Mouse (Mus musculus): ENCODE data around the gene Chn2.

Chn2 gene

DNA sequence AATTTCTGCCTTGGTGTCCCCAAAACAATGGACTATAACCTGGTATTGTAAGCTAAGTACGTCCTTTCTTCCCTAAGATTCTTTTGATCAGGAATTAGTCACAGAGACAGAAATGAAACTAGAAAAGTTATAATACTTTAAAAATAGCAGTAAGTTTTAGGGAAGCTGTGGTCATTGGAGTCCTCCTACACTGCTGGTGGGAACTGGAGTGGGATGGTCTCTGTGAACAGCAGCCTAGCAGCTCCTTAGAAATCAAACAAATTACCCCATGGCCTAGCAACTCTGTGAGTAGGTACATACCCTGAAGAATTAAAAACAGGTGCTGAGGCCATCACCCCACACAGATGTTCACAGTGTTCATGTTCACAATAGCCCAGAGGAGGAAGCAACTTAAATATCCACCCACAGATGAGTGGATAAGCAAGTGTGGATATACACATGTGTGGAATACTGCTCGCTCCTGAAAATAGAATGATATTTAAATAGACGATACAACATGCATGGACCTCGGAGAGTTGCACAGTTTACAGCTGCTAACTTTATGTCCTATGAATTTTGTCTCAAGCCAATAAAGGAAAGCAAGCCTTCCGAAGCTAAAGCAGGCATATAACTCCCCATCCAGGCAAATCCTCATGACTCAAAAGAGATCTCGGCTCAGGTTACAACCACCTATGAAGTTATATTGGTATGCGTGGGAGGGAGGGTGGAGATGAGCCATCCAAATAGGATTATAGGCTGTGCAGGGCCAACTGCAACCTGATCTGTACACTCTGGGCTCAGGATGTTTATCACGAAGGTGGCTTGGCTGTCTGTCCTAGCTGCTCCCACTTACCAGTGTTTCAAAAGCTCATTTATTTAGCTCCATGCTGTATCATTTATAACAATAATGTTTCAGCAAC is 209.2 kb downstream of the Chn2 start:
- DNase-seq, result no peak

DNA sequence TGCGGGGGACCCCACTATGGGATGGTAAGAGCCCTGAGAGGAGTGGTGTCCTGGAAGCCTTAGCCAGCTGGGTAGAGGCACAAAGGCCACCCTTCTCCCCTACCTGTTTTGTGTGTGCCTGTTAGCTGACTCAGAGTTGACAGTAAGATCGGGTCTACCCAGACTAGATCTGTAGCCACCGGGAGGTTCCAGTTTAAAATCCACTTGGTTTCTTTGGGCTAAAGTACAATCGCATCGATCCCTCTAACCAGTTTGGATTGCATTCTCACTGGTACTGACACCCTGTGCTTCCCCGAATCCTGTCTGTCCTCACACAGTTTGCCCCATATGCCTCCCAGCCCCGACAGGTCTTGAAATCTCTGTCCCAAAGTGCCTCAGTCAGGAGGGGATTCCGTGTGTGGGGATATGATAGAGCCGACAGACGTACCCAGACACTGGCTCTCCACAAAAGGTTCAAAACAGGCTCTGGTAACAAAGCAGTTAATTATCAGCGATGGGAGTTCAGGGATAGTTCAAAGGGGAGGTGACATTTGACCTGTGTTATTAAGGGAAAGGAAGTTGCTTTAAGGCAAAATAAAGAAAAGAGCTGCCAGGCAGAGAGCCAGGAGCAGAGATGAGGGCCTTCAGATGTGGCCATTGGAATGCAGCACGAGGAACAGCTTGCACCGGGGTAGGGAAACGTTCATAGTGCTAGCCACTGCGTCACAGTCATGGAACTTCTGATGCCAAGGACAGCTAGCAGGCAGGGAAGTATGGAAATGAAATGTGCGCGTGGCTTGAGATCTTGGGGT is 212.2 kb downstream of the Chn2 start:
- DNase-seq, result no peak

DNA sequence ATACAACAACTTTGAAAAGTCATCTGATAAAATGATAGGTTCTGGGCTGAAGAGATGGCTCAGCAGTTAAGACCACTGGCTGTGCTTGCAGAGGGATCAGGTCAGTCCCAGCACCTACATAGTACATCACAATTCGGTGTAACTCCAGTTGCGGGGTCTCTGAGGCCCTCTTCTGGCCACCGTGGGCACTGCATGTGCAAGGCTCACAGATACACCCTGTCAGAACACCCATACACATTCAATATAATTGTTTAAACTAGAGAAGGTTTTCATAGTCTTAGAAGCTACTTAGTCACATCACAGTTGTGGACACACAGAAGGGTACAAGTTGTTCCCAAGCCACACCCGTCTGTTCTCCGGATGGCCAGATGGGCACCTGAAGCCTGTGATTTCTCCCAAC is 213.9 kb downstream of the Chn2 start:
- peak; percentile 48 to 60 for DNase-seq

DNA sequence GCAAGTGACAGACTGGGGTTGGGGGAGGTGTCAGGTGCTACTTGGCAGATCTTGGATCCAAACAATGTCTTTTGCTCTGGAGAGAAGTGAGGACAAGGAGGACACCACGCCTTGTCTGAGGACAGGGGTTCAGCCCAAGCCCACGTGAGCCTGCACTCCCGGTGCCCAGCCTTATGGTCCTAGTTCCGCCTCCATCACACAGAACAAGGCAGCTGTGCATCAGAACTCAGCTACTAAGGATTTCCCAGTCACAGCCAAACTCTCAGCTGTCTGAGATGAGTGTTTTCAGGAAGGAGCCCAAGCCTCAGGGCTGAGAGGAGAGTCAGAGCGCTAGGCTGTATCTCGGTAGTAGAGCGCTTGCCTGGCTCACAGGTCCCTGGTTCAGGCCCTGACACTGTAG is 214.5 kb downstream of the Chn2 start:
- no peak for DNase-seq

DNA sequence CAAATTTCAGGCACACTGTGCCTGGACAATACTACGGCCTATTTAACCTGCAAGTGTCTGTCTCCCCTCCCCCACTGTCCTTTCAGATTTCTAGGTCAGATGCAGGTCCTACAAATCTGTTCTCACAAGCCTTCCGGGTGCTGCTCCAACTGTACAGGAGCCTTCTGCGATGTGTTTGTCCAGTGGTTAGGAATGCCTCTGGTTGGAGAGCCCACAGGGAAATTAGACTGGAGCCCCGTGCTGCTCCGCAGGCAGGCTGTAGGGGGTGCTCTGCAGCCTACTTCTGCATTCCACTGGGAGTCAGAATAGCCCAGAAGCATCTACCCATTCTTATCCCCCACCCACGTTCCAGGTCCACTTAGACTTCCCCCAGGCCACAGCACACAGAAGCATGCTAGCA is 215.4 kb downstream of the Chn2 start:
- DNase-seq, result no peak

DNA sequence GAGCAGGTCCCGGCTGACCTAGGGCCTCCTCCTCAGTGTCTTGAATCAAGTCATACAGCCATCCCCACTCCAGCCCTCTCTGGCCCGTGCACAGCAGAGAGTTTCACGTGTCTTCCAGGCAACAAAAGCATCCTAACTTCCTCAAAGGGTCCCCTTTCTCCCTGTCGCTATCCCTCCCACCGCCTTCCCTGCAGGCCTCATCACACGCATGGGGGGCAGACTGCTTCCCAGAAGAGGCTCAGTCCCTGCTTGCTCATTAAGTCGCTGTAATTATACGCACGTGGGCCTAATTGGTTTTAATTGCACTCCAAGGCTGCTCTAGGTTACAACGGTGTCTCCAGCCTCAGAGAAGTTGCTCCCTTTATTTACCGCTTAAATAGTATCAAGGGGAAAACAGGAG is 216.0 kb downstream of the Chn2 start:
- no peak for DNase-seq

DNA sequence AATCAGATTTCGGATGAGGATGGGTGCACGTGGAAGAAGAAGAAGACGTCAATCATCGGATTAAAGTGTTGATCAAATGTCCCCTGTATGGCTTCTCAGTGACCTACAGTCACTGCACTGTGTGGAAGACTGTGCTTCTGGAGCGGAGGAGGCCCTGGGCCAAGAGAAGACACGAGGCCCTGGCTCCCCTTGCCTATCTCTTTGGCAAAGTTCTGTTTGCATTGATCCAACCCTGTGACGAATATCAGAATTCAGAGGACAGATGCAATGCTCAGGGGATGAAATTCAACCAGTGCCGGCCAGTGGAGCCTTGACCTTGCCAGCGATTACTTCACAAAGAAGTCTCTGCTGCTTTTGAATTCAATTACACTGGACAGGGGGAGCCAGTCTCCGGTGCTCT is 217.0 kb downstream of the Chn2 start:
- no peak for DNase-seq

DNA sequence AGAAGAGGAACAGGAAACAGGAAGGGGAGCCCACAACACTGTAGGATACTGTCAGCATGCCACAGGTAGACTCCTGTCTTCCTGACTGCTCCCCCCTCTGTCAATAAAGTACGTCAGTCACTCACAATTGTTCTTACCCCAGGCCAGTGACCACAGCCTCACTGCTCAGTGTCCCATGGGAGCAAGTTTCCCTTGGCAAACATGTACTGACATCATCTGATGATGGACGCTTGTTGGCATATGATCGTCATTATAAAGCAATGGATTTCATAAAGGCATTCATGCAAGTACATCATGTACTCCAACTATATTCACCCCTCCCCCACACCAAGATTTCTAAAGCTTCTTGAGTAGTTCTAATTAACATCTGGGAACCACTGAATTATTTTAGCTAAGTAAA is 218.2 kb downstream of the Chn2 start:
- DNase-seq, result no peak

DNA sequence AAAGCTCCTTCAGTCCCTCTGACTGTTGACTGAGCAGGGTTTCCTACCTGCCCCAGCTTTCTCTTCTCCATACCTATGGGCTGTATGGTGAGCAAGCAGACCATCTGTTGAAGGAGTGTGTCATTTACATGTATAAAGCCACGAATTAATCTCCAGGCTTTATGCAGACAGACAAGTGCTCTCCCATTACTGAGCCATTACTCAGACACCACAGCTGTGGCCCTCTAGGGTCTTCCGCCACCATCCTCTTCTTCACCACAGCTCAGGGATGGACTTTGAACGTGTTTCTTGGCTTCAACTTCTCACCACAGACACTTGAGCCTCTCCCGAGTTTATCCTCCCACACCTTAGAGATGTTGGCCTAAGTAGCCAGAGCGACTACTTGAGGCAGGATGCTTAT is 219.1 kb downstream of the Chn2 start:
- no peak for DNase-seq

DNA sequence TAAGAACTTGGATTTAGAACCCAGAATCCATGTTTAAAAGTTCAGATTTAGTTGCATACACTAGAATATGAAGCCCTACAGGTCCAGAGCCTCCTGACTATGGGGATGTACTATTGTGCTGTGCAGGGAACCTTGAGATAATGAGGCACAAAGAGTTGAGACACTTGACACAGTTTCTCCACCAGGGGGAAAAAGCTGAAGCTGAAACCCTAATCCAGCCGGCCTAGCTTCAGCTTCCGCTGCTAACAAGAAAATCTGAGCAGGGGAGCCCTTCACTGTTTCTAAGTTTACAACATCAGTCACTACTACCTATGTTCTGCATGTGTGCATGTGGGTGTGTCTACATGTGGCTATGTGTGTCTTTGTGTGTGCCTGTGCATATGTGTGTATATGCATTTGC is 223.4 kb downstream of the Chn2 start:
- DNase-seq, result no peak

DNA sequence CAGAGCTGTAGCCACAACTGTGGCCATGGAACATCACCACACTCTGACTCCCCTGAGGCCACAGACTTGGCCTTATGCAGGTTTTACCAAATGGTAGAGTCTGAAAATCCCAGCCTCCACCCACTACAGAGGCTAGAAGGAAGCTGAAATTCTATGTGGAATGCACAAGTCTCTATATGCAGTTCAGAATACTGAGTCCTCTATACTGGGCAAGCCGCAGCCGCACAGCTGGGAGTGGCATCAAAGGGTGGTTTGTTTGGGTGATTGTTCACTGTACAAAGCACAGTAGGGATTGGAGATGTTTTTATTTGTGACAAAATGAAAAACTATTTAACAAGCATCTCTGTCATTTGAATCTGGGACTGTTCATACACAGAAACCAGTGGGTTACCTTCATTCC is 224.5 kb downstream of the Chn2 start:
- DNase-seq, result no peak

DNA sequence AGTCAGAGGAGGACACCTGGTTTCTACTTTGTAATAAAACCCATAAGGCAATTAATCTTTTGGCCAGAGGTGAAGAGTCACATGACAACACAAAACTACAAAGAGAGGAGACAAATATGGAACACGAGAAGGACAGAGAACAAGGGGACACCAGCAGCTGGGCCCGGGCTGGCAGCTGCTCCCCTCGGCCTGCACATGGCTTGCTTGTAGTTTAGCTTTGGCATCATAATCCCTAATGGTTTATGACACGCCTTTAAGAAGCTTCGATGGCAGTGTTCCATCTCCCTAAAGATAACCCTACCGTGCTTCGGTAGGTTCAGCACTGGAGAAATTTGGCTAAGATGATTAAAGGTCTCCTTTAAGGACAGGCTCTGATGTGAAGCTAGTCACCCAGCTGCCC is 225.2 kb downstream of the Chn2 start:
- DNase-seq, result no peak

DNA sequence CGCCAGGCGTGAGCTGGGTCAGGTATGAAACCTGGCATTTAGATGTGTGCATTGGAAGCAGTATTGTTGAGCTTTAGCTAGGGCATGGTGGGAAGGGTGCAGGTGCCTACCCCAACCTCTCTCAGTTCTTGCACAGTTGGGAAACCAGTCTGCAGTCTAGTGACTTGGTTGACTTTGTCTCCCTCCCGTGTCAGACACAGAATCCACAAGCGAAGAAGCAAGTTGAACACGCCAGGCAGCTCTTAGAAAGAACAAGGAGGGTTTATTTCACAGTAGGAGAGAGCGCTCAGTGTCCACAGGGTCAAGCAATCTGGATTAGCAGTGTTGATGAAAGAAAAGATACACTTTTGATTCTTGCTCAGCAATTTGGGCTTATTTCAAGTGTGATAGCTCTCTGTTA is 226.0 kb downstream of the Chn2 start:
- no peak for DNase-seq

DNA sequence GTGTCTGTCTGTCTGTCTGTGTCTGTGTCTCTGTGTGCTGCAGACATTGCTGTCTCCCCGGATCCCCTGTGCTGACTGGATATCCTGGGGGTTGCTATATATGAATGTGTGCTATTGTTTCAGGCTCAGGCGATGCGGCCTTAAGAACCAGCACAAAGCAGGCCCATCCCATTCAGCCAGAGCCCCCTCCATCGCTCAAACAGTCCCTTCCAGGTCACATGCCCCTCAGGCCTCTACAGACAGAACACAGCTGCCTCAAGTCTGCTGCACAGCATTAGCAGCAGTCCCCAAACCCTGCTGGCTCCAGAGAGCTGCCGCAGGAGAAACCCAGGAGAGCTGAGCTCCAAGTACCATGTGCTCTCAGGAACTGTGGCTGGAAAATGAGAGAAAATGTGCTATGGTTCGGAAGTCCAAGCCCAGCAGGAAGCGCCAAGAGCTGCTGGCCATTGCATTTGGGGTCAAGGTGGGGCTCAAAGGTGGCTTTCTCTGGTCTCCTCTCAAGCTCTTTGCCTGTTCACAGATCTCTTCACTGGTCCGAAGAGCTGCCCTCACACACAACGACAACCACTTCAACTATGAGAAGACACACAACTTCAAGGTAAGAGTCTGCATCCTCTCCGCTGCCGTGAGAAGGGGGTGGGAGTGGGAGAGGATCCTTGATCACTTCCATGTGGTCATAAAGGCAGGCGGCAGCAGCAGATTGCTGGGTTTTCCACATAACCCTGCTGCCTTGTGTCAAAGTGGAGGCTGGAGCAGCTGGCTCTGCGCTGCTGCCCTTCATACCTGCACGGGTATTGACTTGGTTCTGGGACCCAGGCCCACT is 233.4 kb downstream of the Chn2 start:
- DNase-seq, result no peak

DNA sequence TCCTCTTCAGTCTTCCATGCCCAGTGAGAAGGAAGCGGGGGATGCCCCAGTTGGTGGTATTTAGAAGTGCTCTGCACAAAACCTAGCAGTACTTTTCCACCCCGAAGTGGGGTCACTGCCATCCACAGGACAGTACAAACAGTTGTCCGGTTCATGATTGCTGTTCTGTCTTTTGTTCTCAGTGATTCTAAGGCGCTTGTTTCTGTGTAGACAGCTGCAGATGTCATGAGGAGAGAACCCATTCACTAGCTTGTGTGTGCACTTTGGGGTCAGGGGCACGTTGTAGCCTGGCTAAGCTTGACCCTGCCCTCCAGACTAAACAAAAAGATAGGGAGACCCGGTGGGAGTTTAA is 234.0 kb downstream of the Chn2 start:
- DNase-seq, result no peak

DNA sequence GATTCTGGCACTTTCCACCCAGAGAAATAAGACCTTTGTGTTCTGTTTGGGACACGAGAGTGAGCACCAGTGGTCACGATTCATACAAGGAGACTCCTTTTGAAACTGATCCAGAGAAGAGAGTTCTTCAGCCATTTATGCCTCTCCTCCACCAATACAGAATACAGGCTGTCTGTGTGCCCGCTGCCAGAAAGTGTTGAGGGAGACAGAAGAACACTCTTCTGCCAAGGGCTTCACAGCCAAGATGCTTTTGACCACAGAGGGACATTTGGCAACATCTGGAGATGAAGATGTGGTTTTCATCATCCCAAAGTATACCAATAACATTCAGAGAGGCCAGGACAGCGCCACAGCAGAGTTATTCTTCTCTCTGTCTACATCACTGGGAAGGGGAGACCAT is 237.9 kb downstream of the Chn2 start:
- DNase-seq, result peak in 1 of 2 experiments; percentile 31

DNA sequence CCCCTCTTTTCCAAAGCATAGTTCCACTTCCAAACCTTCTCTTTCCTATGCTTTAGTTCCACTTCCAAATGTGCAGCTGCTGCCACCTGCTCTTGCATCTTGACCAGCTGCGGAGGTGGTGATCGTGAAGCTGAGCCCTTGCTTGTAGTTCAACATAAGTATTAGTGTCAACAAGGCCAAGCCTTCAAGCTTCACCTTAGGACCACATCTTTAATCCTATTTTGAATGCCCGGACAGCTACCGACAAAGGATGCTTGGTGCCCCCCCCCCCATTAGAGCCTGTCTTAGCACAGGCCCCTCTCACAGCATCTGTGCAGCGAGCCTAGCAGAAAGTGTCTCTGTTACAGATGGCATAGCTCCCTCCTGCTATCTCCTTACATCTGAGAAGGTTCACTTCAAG is 238.5 kb downstream of the Chn2 start:
- DNase-seq, result no peak

DNA sequence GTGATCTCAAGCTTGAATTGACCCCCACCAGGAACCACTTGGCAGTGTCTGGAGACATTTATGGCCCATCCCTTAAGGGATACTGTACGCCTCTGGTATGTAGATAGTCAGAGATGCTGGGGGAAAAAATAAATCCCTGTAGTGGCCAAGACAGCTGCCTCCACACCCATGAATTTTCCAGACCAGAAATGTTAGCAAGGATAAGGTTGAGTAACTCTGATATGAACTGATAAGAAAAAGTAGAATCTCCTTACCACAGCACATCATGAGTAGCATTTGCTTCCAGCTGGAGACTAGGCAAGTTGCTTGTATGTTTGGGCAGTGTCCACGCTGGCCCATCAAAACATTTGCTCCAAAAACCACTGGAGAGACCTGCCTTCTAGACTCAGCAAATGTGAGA is 239.3 kb downstream of the Chn2 start:
- no peak for DNase-seq

DNA sequence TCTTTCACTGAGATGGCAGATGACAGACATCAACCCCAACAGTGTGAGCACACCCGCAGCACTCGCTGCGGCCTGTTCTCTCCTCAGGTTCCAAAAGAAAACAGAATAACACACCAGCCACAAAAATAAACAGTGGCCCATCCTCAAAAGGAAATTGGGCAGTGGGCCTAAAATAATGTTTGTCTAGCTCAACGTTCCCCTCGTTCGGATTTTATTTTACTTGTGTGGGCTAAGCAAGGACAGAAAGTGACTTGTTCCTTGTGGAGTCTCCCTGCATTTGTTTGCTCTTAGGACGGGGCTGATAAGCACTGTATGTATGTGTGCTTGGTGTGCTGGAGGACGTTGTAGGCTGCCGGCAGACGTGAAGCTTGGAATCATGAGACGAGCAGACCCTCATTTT is 240.0 kb downstream of the Chn2 start:
- no peak for DNase-seq

DNA sequence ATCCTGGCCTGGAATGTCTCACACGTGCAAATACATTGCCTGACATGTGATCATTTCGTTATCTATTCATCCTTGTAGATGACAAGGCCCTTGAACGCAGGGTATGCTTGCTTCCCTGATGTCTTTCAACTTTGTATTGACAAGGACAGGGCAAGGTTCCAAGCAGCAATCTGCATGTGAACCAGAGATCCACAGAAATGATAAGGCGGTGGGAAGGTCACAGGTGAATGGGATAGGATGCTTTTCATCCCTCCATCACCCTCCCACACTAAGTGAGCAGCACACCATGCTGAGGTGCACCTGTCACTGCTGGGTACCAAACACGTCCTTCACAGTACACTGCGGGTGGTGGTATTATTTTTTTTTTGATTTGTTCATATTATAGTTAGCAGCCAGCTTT is 240.9 kb downstream of the Chn2 start:
- DNase-seq, result no peak

DNA sequence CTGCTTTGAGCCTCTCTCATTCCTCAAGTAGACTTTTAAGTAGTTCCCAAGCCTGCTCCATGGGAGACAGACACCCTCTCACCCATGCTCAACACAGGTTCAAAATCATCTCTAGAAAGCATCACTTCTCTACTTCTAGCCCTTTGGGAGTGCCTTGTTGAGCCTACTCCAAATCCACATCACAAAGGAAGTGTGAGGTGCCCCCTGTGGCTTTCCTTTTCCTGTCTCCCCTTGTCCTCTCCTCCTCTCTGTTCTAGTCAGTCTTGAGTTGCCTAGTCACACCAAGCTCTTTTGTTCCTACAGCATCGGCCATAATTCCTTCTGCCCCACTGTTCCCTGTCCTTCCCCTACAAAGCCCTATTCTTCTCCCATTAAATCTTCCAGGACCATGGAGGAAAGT is 243.9 kb downstream of the Chn2 start:
- no peak for DNase-seq

DNA sequence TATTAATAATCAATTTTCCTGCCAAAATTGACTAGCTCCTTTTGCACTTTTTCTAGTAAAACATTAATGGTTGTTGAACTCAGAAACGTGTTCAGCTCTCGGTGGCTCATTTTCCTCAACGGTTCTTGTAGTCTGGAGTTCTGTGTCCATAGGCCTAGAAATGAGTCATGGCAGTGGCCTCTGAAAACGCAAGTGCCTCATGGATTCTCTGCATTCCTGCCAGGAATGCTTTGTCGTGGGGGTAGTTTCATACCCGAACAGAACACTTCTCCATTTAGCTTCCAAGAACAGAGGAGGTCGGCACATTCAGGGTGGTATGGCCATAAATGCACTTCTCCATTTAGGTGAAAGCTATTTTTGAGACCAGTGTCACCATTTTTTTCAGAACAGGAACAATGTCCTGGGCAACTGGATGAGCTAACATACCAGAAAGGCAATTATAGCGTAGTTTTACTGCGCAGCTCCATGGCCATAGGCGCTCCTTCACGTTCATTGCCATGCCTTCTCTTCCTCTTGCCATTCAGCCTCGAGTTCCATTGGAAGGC is 244.9 kb downstream of the Chn2 start:
- no peak for DNase-seq

DNA sequence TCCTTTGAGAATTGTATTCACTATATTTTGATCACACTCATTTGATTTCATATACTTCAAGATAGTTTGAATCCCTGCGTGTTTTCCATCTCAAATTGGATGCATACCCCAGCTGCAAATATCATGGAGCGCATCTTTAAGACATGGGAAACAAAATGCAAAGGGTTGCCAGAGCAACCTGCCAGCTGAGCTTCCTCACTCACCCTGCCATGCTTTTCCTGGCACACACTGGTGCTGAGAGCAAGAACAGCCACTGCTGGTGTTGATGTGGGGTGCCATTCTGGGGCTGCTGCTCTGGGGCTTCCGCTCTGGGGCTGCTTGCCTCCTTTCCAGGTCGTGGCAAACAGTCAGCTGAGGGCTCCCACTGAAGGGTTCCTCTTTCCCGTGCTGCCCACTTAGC is 247.5 kb downstream of the Chn2 start:
- DNase-seq, result no peak
